Mouse (Mus musculus) forebrain, embryonic 11.5 days (tissue): ENCODE measurements around the gene Zscan4d. TPM values are rescaled to one million over a fixed set of nuclear protein-coding genes. Genes with fewer than 3 reads are reported as not detected.
"Not testable (repeated sequence)": the region's sequence is repeated elsewhere in the genome, so short reads cannot be mapped to it uniquely, and the experiment has no call there.

Experiments
- ATAC-seq: fragments of 200-750 bp; cut with Nextera tagmentation; replicated peaks from 2 replicates; pipeline ENCODE4 v1.8.0; 2017; ENCODE audit warnings: moderate TSS enrichment; ENCODE audit not compliant: low FRiP score
- DNase-seq: peaks from one replicate; pipeline ENCODE4 v3.0.0-alpha.2; 2017; ENCODE audit warnings: low spot score
- H3K27ac ChIP-seq: fragments of 300-500 bp; sonication (generic); 2 replicates; pipeline ENCODE4 v1.5.1; 2014; ENCODE audit warnings: low read depth, low read length
- H3K27me3 ChIP-seq: fragments of 300-500 bp; sonication (generic); 2 replicates; pipeline ENCODE4 v1.6.1; 2014; ENCODE audit warnings: mild to moderate bottlenecking, low read length, mixed read lengths; ENCODE audit not compliant: control insufficient read depth, insufficient read depth
- H3K36me3 ChIP-seq: fragments of 300-500 bp; sonication (generic); 2 replicates; pipeline ENCODE4 v1.6.1; 2014; ENCODE audit warnings: mild to moderate bottlenecking, low read length, moderate library complexity, mixed read lengths; ENCODE audit not compliant: control insufficient read depth, insufficient read depth
- H3K4me1 ChIP-seq: fragments of 300-500 bp; sonication (generic); replicated peaks from 2 replicates; pipeline ENCODE4 v1.6.1; 2014; ENCODE audit warnings: low read length, mixed read lengths; ENCODE audit not compliant: control insufficient read depth, insufficient read depth
- H3K4me2 ChIP-seq: fragments of 300-500 bp; sonication (generic); 2 replicates; pipeline ENCODE4 v1.6.1; 2014; ENCODE audit warnings: low read depth, mild to moderate bottlenecking, low read length, moderate library complexity, mixed read lengths; ENCODE audit not compliant: severe bottlenecking
- H3K4me3 ChIP-seq: fragments of 300-500 bp; sonication (generic); 2 replicates; pipeline ENCODE4 v1.5.1; 2014; ENCODE audit warnings: low read depth, low read length
- H3K9ac ChIP-seq: fragments of 300-500 bp; sonication (generic); 2 replicates; pipeline ENCODE4 v1.6.1; 2014; ENCODE audit warnings: low read length
- H3K9me3 ChIP-seq: fragments of 300-500 bp; sonication (generic); 2 replicates; pipeline ENCODE4 v1.6.1; 2016; ENCODE audit warnings: low read length, mixed read lengths; ENCODE audit not compliant: control insufficient read depth
- WGBS: fragments of 180-500 bp; shearing (Covaris S2); extraction: QIAGEN DNeasy Blood & Tissue Kit; methylation state at CpG from one replicate; pipeline ENCODE4 v1.1.7; 2014; 5-methylcytosine and 5-hydroxymethylcytosine counted together
- polyA plus RNA-seq: library from polyadenylated mRNA; unstranded; fragments of >200 nt; fragmentation: Nextera tagmentation; extraction: Ambion mirVana; gene quantifications from 2 replicates; pipeline ENCODE4 v1.2.1, GENCODE M21; 2014

Gene Zscan4d
- not detected in 2 replicates for polyA plus RNA-seq

DNA sequence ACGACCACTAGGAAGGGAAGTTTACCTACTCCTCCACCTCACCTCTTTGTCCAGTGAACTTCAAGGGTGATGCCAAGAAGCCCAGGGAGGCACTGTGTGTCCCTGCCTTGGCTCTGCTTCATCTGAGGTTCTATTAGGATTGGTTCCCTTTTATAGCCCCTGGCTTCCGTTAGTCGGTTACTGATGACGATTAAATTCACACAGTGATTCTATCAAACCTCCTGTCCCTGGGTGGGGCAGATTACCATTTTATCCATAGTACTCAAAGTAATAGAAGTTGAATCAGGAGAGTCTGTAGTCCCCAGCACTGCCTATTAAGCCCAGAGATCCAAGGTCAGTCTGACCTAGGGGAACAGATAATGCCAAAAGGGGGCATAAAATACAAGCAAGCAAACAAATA is at the start of gene Zscan4d:
Gene Zscan4d (minus strand): TSS at position 101 of the 400 bp plus-strand sequence.
- WGBS = 88% methylated on average over 4 of the region's 4 CpGs
- not testable (repeated sequence) for H3K9me3 ChIP-seq, H3K36me3 ChIP-seq

DNA sequence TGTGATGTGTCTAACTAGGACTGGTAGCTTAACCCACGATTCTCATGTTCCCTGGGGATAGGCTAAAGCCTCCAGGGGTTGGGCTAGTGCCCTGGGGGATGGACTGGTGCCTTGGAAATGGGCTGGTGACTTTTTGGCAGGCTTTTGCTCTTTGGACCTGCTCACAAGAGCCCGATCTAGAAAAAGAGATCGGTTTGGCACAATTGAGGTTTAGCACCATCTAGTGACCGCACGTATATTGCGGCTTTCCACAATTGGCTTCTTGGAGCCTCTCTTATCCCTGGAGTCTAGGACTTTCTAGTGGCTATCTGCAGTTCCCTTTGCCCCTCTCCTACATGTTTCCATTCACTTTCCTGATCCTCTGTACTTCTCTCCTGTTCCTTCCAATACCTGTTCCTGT is 7.9 kb downstream of the Zscan4d start:
- not testable (repeated sequence) for H3K4me1 ChIP-seq, H3K36me3 ChIP-seq, H3K4me3 ChIP-seq, H3K9ac ChIP-seq, H3K9me3 ChIP-seq, DNase-seq, ATAC-seq, H3K27me3 ChIP-seq, H3K4me2 ChIP-seq, H3K27ac ChIP-seq
- 34% methylated on average over 6 of the region's 6 CpGs for WGBS

More for the DNA sequence above, at the start of gene Zscan4d:
- not testable (repeated sequence) for DNase-seq, H3K4me2 ChIP-seq, H3K9ac ChIP-seq, H3K27ac ChIP-seq, H3K4me3 ChIP-seq, H3K27me3 ChIP-seq, ATAC-seq, H3K4me1 ChIP-seq

Other genes with a start within 250 kb of the Zscan4d start
- gene Zscan4c, start 160.4 kb downstream of the Zscan4d start, polyA plus RNA-seq = not detected in 2 replicates
- not detected in 2 replicates for gene Zscan4-ps1, start 96.5 kb downstream of the Zscan4d start, polyA plus RNA-seq
- gene Zscan4e, start 144.5 kb upstream of the Zscan4d start, polyA plus RNA-seq = not detected in 2 replicates
- gene Zscan4f, start 231.8 kb upstream of the Zscan4d start, polyA plus RNA-seq = not detected in 2 replicates